Comparison of ENCODE assay signal across 1 mouse cellular context in genomic region chr6:34910371-34911219, GRCm38 (mm10).
TF ChIP-seq lines count a peak whose summit lies in the region.

TSS of gene Wdr91 (minus strand) at chr6:34910876.

TF ChIP-seq in CH12.LX, 34 proteins besides CTCF, POLR2A, EP300 and RAD21 (continued from another document):
- TF ChIP-seq UBTF (IDR thresholded peaks at IDR 0.05; ENCODE audit: low read depth, low read length) = no peak
- no peak for TF ChIP-seq MAFK (IDR thresholded peaks at IDR 0.05; ENCODE audit: insufficient replicate concordance, low read length)
- TF ChIP-seq ELF1 (IDR thresholded peaks at IDR 0.05; ENCODE audit: low read depth, low read length) = peak; percentile 18; the same call in 1 of the 2 replicates
- TF ChIP-seq PAX5 (IDR thresholded peaks at IDR 0.05; ENCODE audit: low read length) = no peak
- peak; percentile 52; the same call in 1 of the 2 replicates for TF ChIP-seq HCFC1 (IDR thresholded peaks at IDR 0.05; ENCODE audit: low read depth, low read length)
- peak; percentile 59; the same call in 1 of the 2 replicates for TF ChIP-seq SIN3A (IDR thresholded peaks at IDR 0.05; ENCODE audit: low read length)
- TF ChIP-seq JUND (conservative IDR thresholded peaks at IDR 0.05; ENCODE audit: low read depth, low read length) = no peak
- TF ChIP-seq BHLHE40 (IDR thresholded peaks at IDR 0.05; ENCODE audit: low read depth, low read length) = no peak
- TF ChIP-seq TBP (conservative IDR thresholded peaks at IDR 0.05; ENCODE audit: low read depth, low read length) = no peak
- TF ChIP-seq MYC (IDR thresholded peaks at IDR 0.05; ENCODE audit: low read depth, low read length) = no peak
- TF ChIP-seq ZKSCAN1 (IDR thresholded peaks at IDR 0.05; ENCODE audit: borderline replicate concordance, low read depth, low read length) = no peak
- 0 out of 2 replicates have a peak, but pooled peaks have one; percentile 17 for TF ChIP-seq KAT2A (IDR thresholded peaks at IDR 0.05; ENCODE audit: insufficient replicate concordance, low read length)
- peak; percentile 66 for TF ChIP-seq NELFE (IDR thresholded peaks at IDR 0.05; ENCODE audit: low read depth, low read length)
- TF ChIP-seq MAZ (IDR thresholded peaks at IDR 0.05; ENCODE audit: low read depth, low read length) = no peak; the same call in 1 of the 2 replicates
- no peak for TF ChIP-seq JUN (IDR thresholded peaks at IDR 0.05; ENCODE audit: insufficient read depth, low read depth, low read length)
- no peak for TF ChIP-seq USF1 (IDR thresholded peaks at IDR 0.05; ENCODE audit: low read depth, low read length)
- peak; percentile 78 for TF ChIP-seq NRF1 (IDR thresholded peaks at IDR 0.05; ENCODE audit: low read depth, low read length)
- TF ChIP-seq SMC3 (IDR thresholded peaks at IDR 0.05; ENCODE audit: low read depth, low read length) = no peak
- no peak for TF ChIP-seq ZC3H11A (IDR thresholded peaks at IDR 0.05; ENCODE audit: low read depth, low read length)
- TF ChIP-seq IRF4 (IDR thresholded peaks at IDR 0.05; ENCODE audit: low read depth, low read length) = no peak
- peak; percentile 75; the same call in 1 of the 2 replicates for TF ChIP-seq MXI1 (IDR thresholded peaks at IDR 0.05; ENCODE audit: low read depth, low read length)
- no peak for TF ChIP-seq ZNF384 (IDR thresholded peaks at IDR 0.05; ENCODE audit: low read depth, low read length)
